Mouse (Mus musculus): ENCODE measurements around the gene Tmem190. TPM values are rescaled to one million over a fixed set of nuclear protein-coding genes. Genes with fewer than 3 reads are reported as not detected.

Gene Tmem190
- total and polyA plus RNA-seq, 3 experiments, result not detected

GRCm38 (mm10) chr7:4777851-4778637 is 4.7 kb upstream of the Tmem190 start:
- Histone ChIP-seq H3K4me3 (replicated peaks in 1 of 3; ENCODE audit: low read depth in 2 of 3, low read length in 2 of 3, poor library complexity in 1 of 3) (no peak overlapping the region), H3K4me2 (ENCODE audit: insufficient read depth, low read depth, poor library complexity, severe bottlenecking) (no peak overlapping the region)

GRCm38 (mm10) chr7:4779921-4780320 is 2.8 kb upstream of the Tmem190 start:
- dilution Hi-C loops (cut with MboI; ENCODE audit: extremely low pct_ligation_motif_present, extremely low pct_unique_long_range_greater_than_20kb, low sequenced_read_pairs), result no loop called here
- in situ Hi-C loops (cut with MboI; ENCODE audit: low pct_ligation_motif_present, low pct_unique_long_range_greater_than_20kb, low sequenced_read_pairs), result loop anchor here (5.0 to 10.0 kb wide), 3 partner anchors 33 to 155 kb away; no protein-coding TSS in a partner anchor
- Histone ChIP-seq H3K9me3 (replicated peaks; ENCODE audit: low read length) (no peaks in the 10 kb centered on the region), H3K4me1 (ENCODE audit: control insufficient read depth in 1 of 2, insufficient read depth in 2 of 2) (peaks cover 9 to 29% of the 10 kb centered on the region in 2 experiments), H3K9ac (ENCODE audit: insufficient read depth, low read depth) (no peak overlapping the region), H3K27ac (ENCODE audit: insufficient read depth, low read depth) (no peak overlapping the region), H3K4me3 (replicated peaks in 1 of 3; ENCODE audit: low read depth in 2 of 3, low read length in 2 of 3, poor library complexity in 1 of 3) (no peak overlapping the region), H3K27me3 (replicated peaks) (peaks cover 23% of the 10 kb centered on the region), H3K4me2 (ENCODE audit: insufficient read depth, low read depth, poor library complexity, severe bottlenecking) (no peak overlapping the region), H3K79me2 (replicated peaks; ENCODE audit: control insufficient read depth, extremely low read depth, insufficient read depth, poor library complexity, severe bottlenecking) (no peaks in the 10 kb centered on the region), H3K36me3 (replicated peaks in 1 of 2; ENCODE audit: control insufficient read depth in 1 of 2, insufficient read depth in 1 of 2, low read length in 1 of 2) (peaks cover 2 to 17% of the 10 kb centered on the region in 2 experiments)
- TF ChIP-seq ELF1 (IDR thresholded peaks at IDR 0.05; ENCODE audit: low read depth, low read length) (no peak), NRF1 (IDR thresholded peaks at IDR 0.05; ENCODE audit: low read depth, low read length) (no peak), MAX (IDR thresholded peaks at IDR 0.05; ENCODE audit: low read length) (no peak), RCOR1 (conservative IDR thresholded peaks at IDR 0.05; ENCODE audit: low read depth, low read length) (no peak), TCF12 (IDR thresholded peaks at IDR 0.05; ENCODE audit: low read depth, low read length) (no peak), SMC3 (IDR thresholded peaks at IDR 0.05; ENCODE audit: low read depth, low read length) (no peak), SIN3A (IDR thresholded peaks at IDR 0.05; ENCODE audit: low read length) (no peak), HCFC1 (IDR thresholded peaks at IDR 0.05; ENCODE audit: low read depth, low read length) (no peak), JUND (conservative IDR thresholded peaks at IDR 0.05; ENCODE audit: low read depth, low read length) (no peak), CHD1 (IDR thresholded peaks at IDR 0.05; ENCODE audit: low read depth, low read length) (no peak), MAFK (IDR thresholded peaks at IDR 0.05; ENCODE audit: insufficient replicate concordance, low read length) (no peak), USF2 (conservative IDR thresholded peaks at IDR 0.05; ENCODE audit: low read depth, low read length) (no peak), E2F4 (IDR thresholded peaks at IDR 0.05; ENCODE audit: insufficient replicate concordance, low read depth, low read length) (no peak), JUN (IDR thresholded peaks at IDR 0.05; ENCODE audit: insufficient read depth, low read depth, low read length) (no peak), BHLHE40 (IDR thresholded peaks at IDR 0.05; ENCODE audit: low read depth, low read length) (no peak), GABPA (IDR thresholded peaks at IDR 0.05; ENCODE audit: insufficient replicate concordance, low read depth, low read length) (no peak), ZNF384 (IDR thresholded peaks at IDR 0.05; ENCODE audit: low read depth, low read length) (no peak), IRF4 (IDR thresholded peaks at IDR 0.05; ENCODE audit: low read depth, low read length) (no peak)
- no peak for DNase-seq (ENCODE audit: extremely low read depth)

More at GRCm38 (mm10) chr7:4777851-4778637, 4.7 kb upstream of the Tmem190 start:
- Histone ChIP-seq H3K27ac (ENCODE audit: insufficient read depth, low read depth) (no peak overlapping the region), H3K9me3 (replicated peaks; ENCODE audit: low read length) (no peaks in the 10 kb centered on the region), H3K9ac (ENCODE audit: insufficient read depth, low read depth) (no peak overlapping the region), H3K36me3 (replicated peaks in 1 of 2; ENCODE audit: control insufficient read depth in 1 of 2, insufficient read depth in 1 of 2, low read length in 1 of 2) (no peaks in the 10 kb centered on the region), H3K4me1 (ENCODE audit: control insufficient read depth in 1 of 2, insufficient read depth in 2 of 2) (peaks cover 9 to 29% of the 10 kb centered on the region in 2 experiments), H3K27me3 (replicated peaks) (peaks cover 27% of the 10 kb centered on the region), H3K79me2 (replicated peaks; ENCODE audit: control insufficient read depth, extremely low read depth, insufficient read depth, poor library complexity, severe bottlenecking) (no peaks in the 10 kb centered on the region)
- no peak for DNase-seq (ENCODE audit: extremely low read depth)
- in situ Hi-C loops (cut with MboI; ENCODE audit: low pct_ligation_motif_present, low pct_unique_long_range_greater_than_20kb, low sequenced_read_pairs) (no loop called here), dilution Hi-C loops (cut with MboI; ENCODE audit: extremely low pct_ligation_motif_present, extremely low pct_unique_long_range_greater_than_20kb, low sequenced_read_pairs) (no loop called here)
- TF ChIP-seq MXI1 (IDR thresholded peaks at IDR 0.05; ENCODE audit: low read depth, low read length) (no peak), MAX (IDR thresholded peaks at IDR 0.05; ENCODE audit: low read length) (no peak), MAZ (IDR thresholded peaks at IDR 0.05; ENCODE audit: low read depth, low read length) (no peak)

All from CH12.LX (cell line).